Mouse (Mus musculus): ENCODE measurements around the gene 8030474K03Rik. TPM values are rescaled to one million over a fixed set of nuclear protein-coding genes. Genes with fewer than 3 reads are reported as not detected.
"Not testable (repeated sequence)": the region's sequence is repeated elsewhere in the genome, so short reads cannot be mapped to it uniquely, and the experiment has no call there.

Gene 8030474K03Rik
- polyA plus RNA-seq, 1 experiment = not detected

DNA sequence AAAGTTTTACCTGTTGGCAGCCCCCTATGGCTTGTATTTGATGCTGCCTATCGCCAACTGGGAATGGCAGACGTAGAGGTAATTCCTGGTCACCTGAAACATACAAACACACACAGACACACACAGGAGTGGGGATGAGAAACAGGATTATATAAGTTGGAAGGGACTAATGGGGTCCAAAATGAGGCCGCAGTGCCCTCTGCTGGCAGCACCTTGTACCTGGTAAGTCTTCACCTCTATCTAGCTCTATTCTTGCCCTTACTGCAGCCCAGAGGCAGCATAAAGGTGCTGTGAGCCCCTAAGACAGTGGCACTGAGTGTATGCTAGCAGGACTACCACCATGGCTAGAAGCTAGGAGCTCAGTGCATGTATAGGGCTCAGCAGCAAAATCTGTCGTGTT, 2.9 kb upstream of the 8030474K03Rik start:
- Histone ChIP-seq H3K27ac (ENCODE audit: control insufficient read depth, insufficient read depth, low read depth, low read length, poor library complexity) (no peak overlapping the region), H3K4me1 (ENCODE audit: control insufficient read depth, insufficient read depth, low read length) (no peaks in the 10 kb centered on the region), H3K4me3 (replicated peaks; ENCODE audit: control insufficient read depth, low read depth, low read length) (no peak overlapping the region)
- WGBS = 45% methylated on average over 4 of the region's 4 CpGs
- TF ChIP-seq POLR2A (IDR thresholded peaks at IDR 0.05; ENCODE audit: borderline replicate concordance, control insufficient read depth, low read depth, low read length) (no peak), CTCF (IDR thresholded peaks at IDR 0.05; ENCODE audit: control insufficient read depth, insufficient read depth, low read length) (peak; percentile 67)

DNA sequence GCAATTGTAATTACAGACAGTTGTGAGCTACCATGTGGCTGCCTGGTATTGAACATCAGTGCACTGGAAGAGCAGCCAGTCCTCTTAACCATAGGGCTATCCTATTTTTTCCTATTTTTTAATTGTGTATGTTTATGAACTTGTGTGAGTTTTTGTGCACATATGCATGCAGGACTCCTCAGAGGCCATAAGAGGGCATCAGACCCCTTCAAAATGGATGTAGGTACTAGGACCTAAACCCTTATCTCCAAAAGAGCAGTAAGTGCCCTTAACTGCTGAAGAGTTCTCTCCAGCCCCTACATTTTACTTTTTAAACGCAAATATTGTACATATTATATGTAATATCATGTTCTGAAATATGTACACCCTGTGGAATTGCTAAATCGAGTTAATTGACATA, 11.1 kb downstream of the 8030474K03Rik start:
- no peak for TF ChIP-seq POLR2A (IDR thresholded peaks at IDR 0.05; ENCODE audit: borderline replicate concordance, control insufficient read depth, low read depth, low read length)
- TF ChIP-seq CTCF (IDR thresholded peaks at IDR 0.05; ENCODE audit: control insufficient read depth, insufficient read depth, low read length) = no peak
- Histone ChIP-seq H3K27ac (ENCODE audit: control insufficient read depth, insufficient read depth, low read depth, low read length, poor library complexity) (no peak overlapping the region), H3K4me1 (ENCODE audit: control insufficient read depth, insufficient read depth, low read length) (no peaks in the 10 kb centered on the region), H3K4me3 (replicated peaks; ENCODE audit: control insufficient read depth, low read depth, low read length) (no peak overlapping the region)
- WGBS = 27% methylated on average over 2 of the region's 2 CpGs

DNA sequence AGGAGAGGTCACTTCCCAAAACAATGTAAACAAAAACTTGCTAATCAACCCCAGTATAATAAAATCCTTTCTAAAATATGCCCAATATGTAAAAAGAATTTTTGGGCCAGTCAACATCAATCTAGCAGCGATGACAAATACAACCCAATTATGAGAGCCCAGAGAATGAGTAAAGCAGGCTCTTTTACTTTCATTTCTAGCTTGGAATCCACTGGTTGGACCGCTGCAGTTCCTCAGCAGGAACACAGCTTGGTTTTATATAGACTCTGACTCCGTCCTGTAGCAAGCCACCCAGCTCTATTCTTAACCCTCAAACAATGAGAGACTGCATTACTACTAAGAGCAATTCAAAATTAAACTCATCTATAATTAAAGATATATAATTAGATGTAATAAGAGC, 17.3 kb downstream of the 8030474K03Rik start:
- TF ChIP-seq CTCF (IDR thresholded peaks at IDR 0.05; ENCODE audit: control insufficient read depth, insufficient read depth, low read length) = no peak
- no peak for TF ChIP-seq POLR2A (IDR thresholded peaks at IDR 0.05; ENCODE audit: borderline replicate concordance, control insufficient read depth, low read depth, low read length)
- Histone ChIP-seq H3K27ac (ENCODE audit: control insufficient read depth, insufficient read depth, low read depth, low read length, poor library complexity) (no peak overlapping the region), H3K4me1 (ENCODE audit: control insufficient read depth, insufficient read depth, low read length) (no peaks in the 10 kb centered on the region), H3K4me3 (replicated peaks; ENCODE audit: control insufficient read depth, low read depth, low read length) (no peak overlapping the region)
- WGBS = 8% methylated on average over 3 of the region's 3 CpGs

DNA sequence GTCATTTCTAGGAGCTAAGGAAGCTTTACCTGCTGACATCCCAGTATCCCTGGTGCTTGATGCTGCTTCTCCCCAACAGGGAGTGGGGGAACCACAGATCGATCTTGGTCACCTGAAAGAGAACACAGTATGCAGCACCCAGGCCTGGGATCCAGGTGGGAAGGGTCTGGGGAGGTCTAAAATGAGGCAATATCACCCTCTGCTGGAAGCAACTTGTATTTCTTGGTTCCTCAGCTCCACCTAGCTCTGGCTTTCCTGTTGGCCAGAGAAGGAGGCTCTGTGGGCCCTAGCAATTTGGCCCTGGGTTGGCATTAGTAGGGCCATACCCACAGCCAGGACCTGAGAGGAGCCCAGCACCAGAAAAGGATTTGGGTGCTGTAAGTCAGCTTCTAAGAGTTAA, 24.7 kb downstream of the 8030474K03Rik start:
- Histone ChIP-seq H3K4me3 (replicated peaks; ENCODE audit: control insufficient read depth, low read depth, low read length) (no peak overlapping the region), H3K27ac (ENCODE audit: control insufficient read depth, insufficient read depth, low read depth, low read length, poor library complexity) (no peak overlapping the region), H3K4me1 (ENCODE audit: control insufficient read depth, insufficient read depth, low read length) (no peaks in the 10 kb centered on the region)
- no peak for TF ChIP-seq POLR2A (IDR thresholded peaks at IDR 0.05; ENCODE audit: borderline replicate concordance, control insufficient read depth, low read depth, low read length)
- TF ChIP-seq CTCF (IDR thresholded peaks at IDR 0.05; ENCODE audit: control insufficient read depth, insufficient read depth, low read length) = no peak
- 33% methylated on average over 1 of the region's 1 CpGs for WGBS

DNA sequence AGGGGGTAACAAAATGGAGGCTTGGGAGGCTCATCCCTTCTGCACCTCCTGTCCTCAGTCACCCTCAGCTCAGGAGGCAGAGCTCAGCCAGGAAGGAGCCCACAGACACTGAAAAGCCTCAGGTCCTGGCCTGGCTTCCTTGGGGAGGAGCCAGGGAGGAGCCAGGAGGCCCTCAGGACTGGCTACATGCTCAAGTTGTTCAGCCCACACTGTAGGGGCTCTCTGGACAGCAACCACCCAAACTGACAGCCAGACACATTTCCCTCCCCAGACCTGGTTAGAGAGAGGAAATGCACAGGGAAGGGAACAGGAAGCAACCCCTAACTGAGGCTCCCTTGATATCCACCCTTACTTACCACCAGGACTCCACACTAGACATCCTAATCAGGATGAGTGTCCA, 25.5 kb downstream of the 8030474K03Rik start:
- not testable (repeated sequence) for H3K27ac ChIP-seq (ENCODE audit: control insufficient read depth, insufficient read depth, low read depth, low read length, poor library complexity); H3K4me1 ChIP-seq (ENCODE audit: control insufficient read depth, insufficient read depth, low read length); H3K4me3 ChIP-seq (replicated peaks; ENCODE audit: control insufficient read depth, low read depth, low read length)

DNA sequence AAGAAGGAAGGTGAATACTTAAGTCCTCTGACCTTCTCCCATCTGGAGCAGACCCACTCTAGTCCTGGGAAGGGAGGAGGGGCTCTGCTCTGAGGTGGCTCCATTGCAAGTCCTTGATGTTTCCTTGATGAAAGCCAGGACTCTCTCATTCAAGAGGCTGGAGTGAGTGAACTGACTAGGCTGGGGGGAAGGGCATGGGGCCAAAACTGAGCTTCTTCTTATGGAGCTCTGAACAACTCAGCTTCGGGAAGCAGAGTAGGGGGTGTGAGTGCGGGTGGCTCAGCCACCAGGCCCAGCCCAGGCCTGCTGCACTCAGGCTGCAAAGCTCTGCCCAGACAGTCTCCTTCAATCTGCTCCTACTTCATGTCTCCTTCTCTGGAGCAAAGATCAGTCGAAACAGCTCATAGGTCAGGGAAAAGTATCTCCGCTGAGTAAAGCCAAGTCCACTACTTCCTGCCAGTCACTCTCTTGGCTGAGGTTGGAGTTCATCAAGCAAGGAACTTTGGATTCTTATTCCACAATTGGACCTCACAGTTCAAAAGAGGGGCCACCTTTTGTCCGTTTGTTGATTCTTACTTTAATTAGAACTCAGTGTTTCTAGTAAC, 52.8 kb downstream of the 8030474K03Rik start:
- TF ChIP-seq CTCF (IDR thresholded peaks at IDR 0.05; ENCODE audit: control insufficient read depth, insufficient read depth, low read length) (no peak), POLR2A (IDR thresholded peaks at IDR 0.05; ENCODE audit: borderline replicate concordance, control insufficient read depth, low read depth, low read length) (no peak)
- WGBS = 80% methylated on average over 5 of the region's 5 CpGs
- Histone ChIP-seq H3K4me3 (replicated peaks; ENCODE audit: control insufficient read depth, low read depth, low read length) (no peak overlapping the region), H3K27ac (ENCODE audit: control insufficient read depth, insufficient read depth, low read depth, low read length, poor library complexity) (no peak overlapping the region), H3K4me1 (ENCODE audit: control insufficient read depth, insufficient read depth, low read length) (no peaks in the 10 kb centered on the region)

Other genes starting within 250 kb of the 8030474K03Rik start
- gene Ogt, start 154.6 kb upstream of the 8030474K03Rik start, polyA plus RNA-seq (2011; ENCODE audit: insufficient read depth, insufficient read length, low replicate concordance, missing spikeins) = 73.2 and 107 TPM in 2 replicates
- 1.4 and 3.0 TPM in 2 replicates for gene Cxcr3, start 60.4 kb upstream of the 8030474K03Rik start, polyA plus RNA-seq (2011; ENCODE audit: insufficient read depth, insufficient read length, low replicate concordance, missing spikeins)
- gene Gm4779, start 233 bp upstream of the 8030474K03Rik start, polyA plus RNA-seq (2011; ENCODE audit: insufficient read depth, insufficient read length, low replicate concordance, missing spikeins) = 0.66 TPM in 1 of 2 replicates, not detected in the other
- gene Nhsl2, start 54.7 kb downstream of the 8030474K03Rik start, polyA plus RNA-seq (2011; ENCODE audit: insufficient read depth, insufficient read length, low replicate concordance, missing spikeins) = 2.5 and 10.9 TPM in 2 replicates